Mouse (Mus musculus) brain, embryonic 18.5 days (tissue): ENCODE measurements at regions not wholly inside any gene's neighbourhood (a gene's known extent, or its start where the extent isn't known, plus 50 kb on each side); places are given as distances from the start of the nearest gene placed in this dataset.

Source experiments
- DNase-seq: peaks from one replicate; pipeline ENCODE4 v3.0.0-alpha.2; 2012; ENCODE audit warnings: low read depth, low spot score

GRCm38 (mm10) chr1:78050231-78050630 lies 146.7 kb downstream of the Pax3 start:
- DNase-seq = no peak

- DNase-seq = no peak
Observed at GRCm38 (mm10) chr1:78032336-78032735, 164.6 kb downstream of the Pax3 start.

DNA sequence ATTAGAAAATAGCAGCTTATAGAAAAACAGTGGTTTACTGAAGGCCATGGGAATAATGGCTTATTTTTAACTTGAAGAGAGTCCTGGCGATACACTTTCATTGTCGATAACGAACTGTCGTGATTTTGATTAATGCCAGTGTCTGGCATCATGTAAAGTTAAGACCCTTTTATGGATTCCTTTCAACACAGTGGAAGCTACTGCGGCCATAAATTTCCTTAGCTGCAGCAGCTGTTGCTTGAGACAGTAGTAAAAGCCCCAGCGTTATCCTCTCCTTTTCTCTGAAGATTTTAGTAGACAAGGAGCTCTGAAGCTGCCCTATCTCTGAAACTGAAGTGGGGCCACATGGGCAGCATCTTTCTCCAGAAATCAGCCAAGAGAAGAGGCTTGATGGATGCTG lies 175.2 kb downstream of the Pax3 start:
- no peak for DNase-seq

DNA sequence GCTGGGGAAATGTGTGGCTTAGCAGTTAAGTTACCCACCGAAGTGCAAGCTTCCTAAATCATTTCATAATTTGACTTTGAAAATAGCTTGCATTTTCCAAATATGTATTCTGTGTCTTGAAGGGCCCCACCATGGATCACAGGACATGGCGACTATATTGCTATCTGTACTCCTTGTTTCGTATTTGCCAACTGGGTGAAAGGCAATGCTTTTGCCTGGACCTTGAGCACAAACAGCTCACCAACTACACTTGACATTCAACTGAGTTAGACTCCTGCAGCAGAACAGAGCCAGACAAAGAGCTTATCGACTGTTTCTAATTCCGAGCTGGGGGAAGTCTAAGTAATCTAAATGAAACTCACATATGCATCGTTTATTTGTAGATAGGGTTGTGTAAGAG lies 175.9 kb downstream of the Pax3 start:
- DNase-seq = no peak

GRCm38 (mm10) chr1:78017949-78018617 lies 178.9 kb downstream of the Pax3 start:
- DNase-seq = no peak

DNA sequence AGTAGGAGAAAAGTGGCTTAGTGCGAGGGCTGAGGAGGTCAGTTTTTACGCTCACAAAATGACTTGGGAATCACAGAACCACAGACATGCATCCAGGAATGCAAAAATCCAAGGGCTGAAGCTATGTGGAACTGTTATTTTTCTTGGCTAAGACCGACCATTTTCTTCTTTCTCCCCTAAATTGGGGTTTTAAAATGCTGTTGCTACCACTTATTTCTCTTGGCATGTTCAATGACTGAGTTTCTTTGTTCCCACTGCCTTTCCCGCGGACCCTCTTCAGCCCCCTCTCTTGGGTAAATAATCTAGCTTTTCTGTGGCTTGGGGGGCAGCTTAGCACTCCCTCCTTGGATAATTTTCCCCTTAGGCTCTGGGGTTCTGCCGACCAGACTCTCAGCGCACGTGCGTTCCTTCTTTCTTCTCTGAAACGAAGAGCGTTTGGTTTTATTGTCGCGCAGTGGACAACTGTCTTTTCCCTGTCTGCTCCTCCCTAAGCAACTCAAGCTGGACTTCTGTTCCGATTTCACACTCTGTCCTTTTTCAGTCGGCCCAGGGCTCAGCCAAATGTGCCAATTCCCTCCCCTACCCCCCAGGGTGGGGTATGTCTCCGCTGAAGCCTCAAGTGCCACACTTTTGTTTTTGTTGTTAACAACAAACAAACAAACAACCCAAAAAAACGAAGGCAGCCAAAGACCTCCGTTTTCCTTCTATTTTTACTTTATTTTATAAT lies 180.2 kb downstream of the Pax3 start:
- no peak for DNase-seq

GRCm38 (mm10) chr1:78015999-78016398 lies 180.9 kb downstream of the Pax3 start:
- no peak for DNase-seq

- no peak for DNase-seq
Observed at GRCm38 (mm10) chr1:78013396-78013795, 183.5 kb downstream of the Pax3 start.

- DNase-seq = no peak
Observed at GRCm38 (mm10) chr1:78008811-78009410, 188.0 kb downstream of the Pax3 start.

DNA sequence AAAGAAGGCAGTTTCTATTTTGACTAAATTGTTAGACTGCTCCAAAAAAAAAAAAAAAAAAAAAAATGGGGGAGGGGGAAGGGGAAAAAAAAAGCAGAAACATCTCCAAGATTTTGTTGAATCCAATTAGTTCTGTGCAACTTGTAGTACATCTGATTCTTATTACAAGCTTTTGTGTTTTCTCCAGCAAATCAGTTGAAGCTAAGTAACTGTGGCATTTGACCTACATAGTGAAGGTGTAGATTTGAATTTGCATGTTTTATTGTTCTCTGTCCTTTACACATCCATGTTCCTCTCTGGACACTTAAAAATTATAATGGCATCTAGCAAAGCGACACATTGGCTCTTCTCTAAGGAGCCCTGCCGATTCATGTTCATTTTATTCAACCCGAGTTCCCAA lies 192.6 kb downstream of the Pax3 start:
- DNase-seq = no peak

GRCm38 (mm10) chr1:77998727-77999126 lies 198.2 kb downstream of the Pax3 start:
- no peak for DNase-seq

DNA sequence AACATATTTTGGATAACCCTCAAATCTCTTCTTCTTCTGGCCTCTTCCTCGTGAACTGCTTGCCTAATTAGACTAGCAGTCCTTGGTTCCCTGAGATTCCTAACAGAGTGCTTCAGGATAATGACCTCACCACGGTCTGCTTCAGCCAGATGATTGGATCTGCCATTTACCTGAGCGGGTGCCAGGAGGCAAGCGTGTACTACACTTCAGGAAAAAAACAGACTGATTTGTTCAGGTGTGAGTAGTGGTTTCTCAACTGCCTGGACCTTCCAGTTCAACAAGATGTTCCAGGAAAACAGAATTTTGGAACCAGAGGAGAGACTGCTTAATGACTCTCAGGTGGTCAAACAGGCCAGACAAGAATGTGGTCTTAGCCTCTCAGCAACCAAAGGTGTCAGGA lies 215.4 kb downstream of the Pax3 start:
- DNase-seq = no peak

DNA sequence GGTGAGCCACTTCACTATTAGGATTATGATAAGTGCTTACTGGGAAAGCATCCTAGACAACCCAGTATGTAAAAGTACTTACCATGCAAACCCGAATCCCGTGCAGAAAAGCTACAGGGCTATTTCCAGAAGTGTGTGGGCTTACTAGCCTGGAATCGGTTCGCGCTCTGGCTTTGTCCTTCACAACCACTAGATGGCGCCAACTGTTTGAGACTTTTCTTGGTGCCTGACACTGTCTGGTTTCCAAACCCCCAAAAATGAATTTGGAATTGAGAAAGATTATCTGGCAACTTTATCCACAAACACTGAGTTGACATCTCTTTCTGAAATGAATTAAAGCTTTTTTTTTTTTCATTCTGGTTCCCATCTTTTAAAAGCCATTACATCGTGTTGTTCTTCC lies 218.2 kb downstream of the Pax3 start:
- DNase-seq = peak; percentile 52

DNA sequence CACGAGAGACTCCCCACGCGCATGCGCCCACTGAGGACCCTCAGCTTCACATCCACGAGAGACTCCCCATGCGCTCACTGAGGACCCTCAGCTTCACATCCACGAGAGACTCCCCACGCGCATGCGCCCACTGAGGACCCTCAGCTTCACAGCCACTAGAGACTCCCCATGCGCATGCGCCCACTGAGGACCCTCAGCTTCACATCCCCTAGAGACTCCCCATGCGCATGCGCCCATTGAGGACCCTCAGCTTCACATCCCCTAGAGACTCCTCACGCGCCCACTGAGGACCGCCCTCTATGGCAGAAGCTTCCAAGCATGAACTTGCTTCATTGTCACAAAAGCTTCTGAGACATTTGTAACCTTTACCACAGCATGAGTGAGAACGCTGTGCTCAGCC lies 221.0 kb downstream of the Pax3 start:
- no peak for DNase-seq

DNA sequence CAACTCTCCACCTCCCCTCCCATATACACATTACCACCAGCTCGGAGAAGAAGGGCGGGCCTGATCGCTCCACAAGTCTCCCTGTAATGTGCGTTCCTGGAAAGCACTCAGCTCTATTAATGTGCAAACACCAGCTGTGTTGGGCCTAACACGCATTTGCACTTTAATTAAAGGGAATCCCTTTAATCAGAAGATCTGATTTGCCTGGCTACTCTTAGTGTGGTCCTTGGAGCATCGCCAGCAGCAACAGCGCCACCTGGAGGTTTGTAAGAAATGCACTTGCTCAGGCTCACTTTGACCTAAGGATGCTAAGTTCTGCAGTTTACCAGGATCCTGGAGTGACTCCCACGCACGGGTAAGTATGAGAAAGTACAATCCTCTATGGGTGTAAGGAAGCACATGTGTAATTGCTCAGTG lies 224.6 kb downstream of the Pax3 start:
- DNase-seq = peak; percentile 32

DNA sequence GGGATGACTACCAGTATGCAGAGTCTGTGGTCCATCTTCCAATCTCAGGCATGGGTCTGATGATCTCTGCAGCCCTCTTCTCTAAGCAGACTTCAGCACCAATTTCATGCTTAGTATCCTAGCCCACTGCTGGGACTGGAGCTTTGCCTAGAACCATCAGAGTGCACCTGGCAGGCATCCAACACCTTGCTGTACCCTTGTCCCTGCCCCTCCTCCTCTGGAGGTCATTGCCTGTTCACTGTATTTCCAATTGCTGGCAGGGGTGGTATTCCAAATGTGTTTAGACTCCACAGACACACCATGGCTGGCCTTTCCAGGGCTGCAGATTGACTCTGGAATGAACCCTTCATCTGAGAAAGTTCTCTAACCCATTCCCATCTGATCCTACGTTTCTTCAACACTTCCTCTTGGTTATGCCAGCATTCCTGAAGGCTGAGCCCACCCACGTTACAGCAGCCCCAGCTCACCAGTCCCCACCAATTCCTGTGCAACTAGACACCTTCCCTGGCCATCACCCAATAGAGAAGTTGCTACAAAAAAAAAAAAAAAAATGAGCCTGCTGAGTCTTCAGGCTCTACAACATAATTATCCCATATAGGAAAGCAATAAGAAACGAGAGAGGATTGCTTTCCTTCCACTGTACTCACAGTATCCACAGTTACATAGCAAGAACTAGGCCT lies 232.1 kb downstream of the Pax3 start:
- DNase-seq = no peak

DNA sequence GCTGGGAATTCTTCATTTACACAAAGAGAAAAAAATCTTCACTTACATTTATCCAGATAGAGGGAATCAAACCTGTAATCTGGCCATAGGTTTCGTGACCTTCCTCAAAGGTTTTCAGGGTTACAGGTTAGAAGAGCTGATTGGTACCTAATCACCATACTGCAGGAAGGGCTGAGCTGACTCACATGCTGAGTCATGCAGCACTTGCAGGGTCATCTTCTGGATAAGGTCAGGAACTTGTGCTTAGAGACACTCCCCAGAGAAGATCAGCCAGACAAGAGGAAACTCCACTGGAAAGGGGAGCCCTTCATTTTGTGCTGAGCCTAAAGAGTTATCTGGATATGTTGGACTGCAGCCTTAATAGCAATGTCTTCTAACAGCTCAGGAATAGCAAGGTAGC lies 237.6 kb downstream of the Pax3 start:
- DNase-seq = no peak

GRCm38 (mm10) chr1:77957156-77957767 lies 239.7 kb downstream of the Pax3 start:
- DNase-seq = no peak

GRCm38 (mm10) chr1:77947894-77948293 lies 249.0 kb downstream of the Pax3 start:
- no peak for DNase-seq

GRCm38 (mm10) chr1:77944327-77944645 lies 252.6 kb downstream of the Pax3 start:
- no peak for DNase-seq

GRCm38 (mm10) chr1:77943633-77944326 lies 253.2 kb downstream of the Pax3 start:
- no peak for DNase-seq

DNA sequence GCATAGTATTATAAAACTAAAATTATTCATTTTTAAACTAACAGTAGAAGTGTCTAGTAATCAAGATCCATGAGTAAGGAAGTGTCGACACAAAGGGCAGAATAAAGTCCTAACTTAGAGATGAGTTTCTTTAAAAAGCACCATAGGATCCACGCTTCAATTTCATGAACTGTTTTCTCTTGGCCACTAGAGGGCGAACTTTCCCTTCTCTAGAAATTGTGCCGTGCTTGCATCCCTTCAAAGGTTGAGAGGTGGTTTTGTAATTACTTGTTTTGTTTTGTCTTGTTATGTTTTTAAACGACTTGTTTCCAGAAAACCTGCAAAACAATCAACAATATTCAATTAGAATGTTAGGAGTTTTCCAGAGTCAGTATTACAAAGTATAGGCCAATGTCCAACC lies 253.8 kb downstream of the Pax3 start:
- DNase-seq = peak; percentile 45
